Mouse (Mus musculus) cortical plate, adult 2 months (tissue): ENCODE data around the gene Ttpal. TPM values are rescaled to one million over a fixed set of nuclear protein-coding genes. Genes with fewer than 3 reads are reported as not detected.
A peak's percentile ranks its signal among the peaks of the same experiment; 100 is the strongest.

ENCODE experiments used
- H3K27ac ChIP-seq: fragments of 200-500 bp; 2 replicates; pipeline ENCODE4 v1.5.1; 2012; ENCODE audit warnings: low read length, control low read depth, inconsistent platforms; ENCODE audit not compliant: insufficient read depth
- H3K4me1 ChIP-seq: fragments of 200-500 bp; 2 replicates; pipeline ENCODE4 v1.6.1; 2011; ENCODE audit warnings: low read length; ENCODE audit not compliant: control insufficient read depth, insufficient read depth
- H3K4me3 ChIP-seq: fragments of 200-500 bp; 2 replicates; pipeline ENCODE4 v1.5.1; 2011; ENCODE audit warnings: mild to moderate bottlenecking, low read length, control low read depth; ENCODE audit not compliant: insufficient read depth
- CTCF ChIP-seq: fragments of 200-500 bp; IDR thresholded peaks from 2 replicates; pipeline ENCODE4 v1.5.1; 2011; ENCODE audit warnings: mild to moderate bottlenecking, control low read depth, low read length; ENCODE audit not compliant: insufficient read depth; ENCODE audit errors: extremely low read depth
- POLR2A ChIP-seq: fragments of 200-500 bp; IDR thresholded peaks from 2 replicates; pipeline ENCODE4 v1.6.1; 2011; ENCODE audit warnings: mild to moderate bottlenecking, low read length, control low read depth; ENCODE audit not compliant: insufficient read depth; ENCODE audit errors: extremely low read depth
- polyA plus RNA-seq: library from polyadenylated mRNA; depleted of rRNA; stranded (reverse); fragments of >200 nt; gene quantifications from 2 replicates; pipeline ENCODE4 v1.2.3, GENCODE M21; 2012

Gene Ttpal
- polyA plus RNA-seq, 1 experiment = 49.3 TPM

- H3K4me3 ChIP-seq = no peak overlapping the region
- H3K4me1 ChIP-seq = no peaks in the 10 kb centered on the region
- no peak for TF ChIP-seq CTCF
- no peak for TF ChIP-seq POLR2A
- H3K27ac ChIP-seq = no peak overlapping the region
These were observed 11.9 kb upstream of the Ttpal start for GRCm38 (mm10) chr2:163590211-163590610.

DNA sequence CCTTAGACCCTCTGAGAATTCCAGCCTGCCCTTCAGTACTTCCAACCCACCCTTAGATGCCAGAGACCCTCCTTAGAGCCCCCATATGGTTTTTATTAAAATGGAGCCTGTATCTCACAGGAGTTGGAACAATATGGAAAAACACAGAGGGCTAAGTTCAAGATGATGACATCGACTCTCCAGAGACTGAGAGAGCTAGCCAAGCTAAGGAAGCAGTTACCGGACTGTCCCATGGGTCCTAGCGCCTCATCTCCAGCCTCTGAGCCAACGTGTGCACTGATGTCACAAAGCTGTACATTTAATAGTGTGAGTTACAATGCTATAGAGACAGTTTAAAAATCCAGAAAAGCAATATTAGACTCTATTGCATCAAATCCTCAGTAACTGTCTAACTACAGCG, 11.1 kb upstream of the Ttpal start:
- Histone ChIP-seq H3K4me1 (no peaks in the 10 kb centered on the region), H3K27ac (no peak overlapping the region), H3K4me3 (no peak overlapping the region)
- TF ChIP-seq POLR2A (no peak), CTCF (no peak)

DNA sequence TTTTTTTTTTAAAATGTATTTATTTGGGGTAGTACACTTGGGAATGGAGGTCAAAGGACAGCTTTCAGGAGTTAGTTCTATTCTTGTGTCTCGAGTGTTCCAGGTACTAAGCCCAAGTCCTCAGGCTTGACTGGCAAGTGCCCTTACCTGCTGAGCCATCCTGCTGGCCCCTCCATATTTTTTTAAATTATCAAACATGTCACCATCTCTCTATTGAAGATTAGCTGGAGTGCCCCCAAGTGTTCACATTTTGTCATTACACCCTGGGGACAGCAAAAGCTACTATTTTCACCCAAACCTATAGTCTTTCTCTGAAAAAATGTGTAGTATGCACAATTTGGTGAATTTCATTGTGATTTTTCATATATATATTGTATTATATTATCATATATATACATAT, 10.0 kb upstream of the Ttpal start:
- TF ChIP-seq CTCF = 0 out of 2 replicates have a peak, but pooled peaks have one; percentile 2
- TF ChIP-seq POLR2A = no peak
- no peak overlapping the region for H3K27ac ChIP-seq
- no peaks in the 10 kb centered on the region for H3K4me1 ChIP-seq
- no peak overlapping the region for H3K4me3 ChIP-seq

DNA sequence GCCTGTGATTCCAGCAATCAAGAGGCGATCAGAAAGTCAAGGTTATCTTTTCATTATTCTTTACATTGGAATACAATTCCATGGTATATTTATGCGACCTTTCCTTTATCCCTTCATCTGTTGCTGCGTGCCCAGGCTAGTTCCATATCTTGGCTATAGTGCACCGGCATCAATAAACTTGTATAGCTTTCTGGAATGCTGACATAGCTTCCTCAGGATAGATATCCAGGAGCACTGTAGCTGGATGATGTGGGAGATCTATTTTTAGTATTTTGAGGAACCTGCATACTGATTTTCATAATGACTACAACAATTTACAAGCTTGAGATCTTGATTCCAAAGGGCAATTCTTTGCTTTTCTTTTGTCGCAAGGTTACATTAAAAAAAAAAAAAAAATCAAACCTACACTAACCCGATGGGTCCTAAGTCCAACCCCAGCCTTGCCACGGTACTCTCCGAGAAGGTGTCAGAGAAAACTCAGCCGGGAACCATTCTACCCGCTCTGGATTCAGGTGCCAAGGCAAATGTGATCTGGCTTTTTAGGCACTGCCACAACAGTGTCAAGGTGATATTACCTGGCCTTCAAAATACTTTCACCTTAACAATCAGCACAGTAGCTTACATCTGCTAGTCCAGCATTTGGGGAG, 8.4 kb upstream of the Ttpal start:
- TF ChIP-seq POLR2A (no peak), CTCF (no peak)
- Histone ChIP-seq H3K4me1 (no peaks in the 10 kb centered on the region), H3K27ac (no peak overlapping the region), H3K4me3 (no peak overlapping the region)

GRCm38 (mm10) chr2:163595119-163595518, 7.0 kb upstream of the Ttpal start:
- no peak overlapping the region for H3K27ac ChIP-seq
- TF ChIP-seq CTCF (no peak), POLR2A (no peak)
- H3K4me3 ChIP-seq = no peak overlapping the region

GRCm38 (mm10) chr2:163596057-163596872, 5.8 kb upstream of the Ttpal start:
- Histone ChIP-seq H3K4me1 (0 out of 2 replicates have a peak, but pooled peaks cover 1% of the 10 kb centered on the region), H3K27ac (peak overlapping the region; percentile 63; the same call in 1 of the 2 replicates), H3K4me3 (no peak overlapping the region)
- TF ChIP-seq CTCF = no peak
- no peak for TF ChIP-seq POLR2A

More at GRCm38 (mm10) chr2:163595119-163595518, 7.0 kb upstream of the Ttpal start:
- no peaks in the 10 kb centered on the region for H3K4me1 ChIP-seq

GRCm38 (mm10) chr2:163596873-163597155, 5.3 kb upstream of the Ttpal start:
- H3K4me1 ChIP-seq = peaks cover 4% of the 10 kb centered on the region; the same call in 1 of the 2 replicates
- H3K27ac ChIP-seq = no peak overlapping the region
- no peak overlapping the region for H3K4me3 ChIP-seq
- TF ChIP-seq POLR2A = no peak
- TF ChIP-seq CTCF = no peak

DNA sequence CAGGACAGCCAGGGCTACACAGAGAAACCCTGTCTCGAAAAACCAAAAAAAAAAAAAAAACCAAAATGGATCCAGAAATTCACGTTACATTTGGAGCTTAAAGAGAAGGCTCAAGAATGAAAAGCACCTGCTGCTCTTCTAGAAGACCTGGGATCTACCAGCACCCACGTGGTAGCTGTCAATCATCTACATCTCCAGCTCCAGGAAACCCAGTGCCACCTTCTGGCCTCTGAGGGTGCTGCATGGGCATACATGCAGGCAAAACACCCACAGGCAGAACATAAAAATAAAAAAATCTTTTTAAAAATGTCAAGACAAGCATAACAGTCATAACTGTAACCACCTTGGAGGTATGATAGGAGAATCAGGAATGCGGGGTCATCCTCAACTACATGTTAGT, 4.5 kb upstream of the Ttpal start:
- no peak overlapping the region for H3K27ac ChIP-seq
- peaks cover 4% of the 10 kb centered on the region; the same call in 1 of the 2 replicates for H3K4me1 ChIP-seq
- TF ChIP-seq CTCF (peak; percentile 62), POLR2A (no peak)

DNA sequence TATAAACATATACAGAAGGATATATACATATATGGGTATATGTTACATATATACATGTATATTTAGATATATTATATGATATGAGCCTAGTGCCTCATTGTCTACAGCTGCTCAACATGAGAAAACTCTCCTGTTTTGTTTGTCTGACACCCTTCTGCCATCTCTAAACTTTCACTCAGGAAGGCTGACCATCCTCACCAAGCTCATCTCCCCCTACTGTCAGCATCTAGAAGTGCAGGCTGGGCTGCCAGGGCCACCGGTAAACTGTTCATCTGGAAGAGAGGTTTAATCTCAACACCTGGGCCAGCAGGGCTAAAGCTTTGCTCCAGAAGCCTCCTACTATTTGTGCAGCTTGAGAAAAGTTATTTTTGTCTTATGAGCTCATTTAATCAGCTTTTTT, 2.9 kb upstream of the Ttpal start:
- Histone ChIP-seq H3K4me1 (peaks cover 4% of the 10 kb centered on the region; the same call in 1 of the 2 replicates), H3K4me3 (no peak overlapping the region), H3K27ac (no peak overlapping the region)
- peak; percentile 82 for TF ChIP-seq CTCF
- TF ChIP-seq POLR2A = no peak

More for the DNA sequence above, 4.5 kb upstream of the Ttpal start:
- no peak overlapping the region for H3K4me3 ChIP-seq
